Mouse (Mus musculus) ovary, postnatal 14 days (tissue): ENCODE measurements around the gene Mroh8.
"Not testable (repeated sequence)": the region's sequence is repeated elsewhere in the genome, so short reads cannot be mapped to it uniquely, and the experiment has no call there.

Experiments used
- DNase-seq: peaks from one replicate; pipeline ENCODE4 v3.0.0; 2022; ENCODE audit warnings: low spot score

Gene Mroh8

DNA sequence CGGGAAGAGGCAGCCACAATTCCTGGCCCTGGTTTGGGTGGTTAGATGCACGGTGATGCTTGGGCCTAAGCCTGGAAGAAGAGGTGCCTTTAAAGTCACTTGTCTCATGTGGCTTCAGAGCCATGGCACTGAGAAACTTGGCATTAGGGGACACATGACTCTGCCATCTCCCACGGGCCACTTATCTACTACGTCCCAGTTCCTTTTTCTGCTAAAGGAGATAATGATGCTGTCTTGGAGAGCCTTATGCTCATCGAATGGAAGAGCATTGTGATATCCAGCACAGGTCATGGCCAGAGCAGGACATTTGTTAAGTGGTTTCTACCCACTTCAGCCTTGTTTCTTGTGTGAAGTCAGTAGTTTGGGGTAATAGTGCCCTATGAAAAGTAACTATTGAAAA lies 9.6 kb upstream of the Mroh8 start:
- no peak for DNase-seq

DNA sequence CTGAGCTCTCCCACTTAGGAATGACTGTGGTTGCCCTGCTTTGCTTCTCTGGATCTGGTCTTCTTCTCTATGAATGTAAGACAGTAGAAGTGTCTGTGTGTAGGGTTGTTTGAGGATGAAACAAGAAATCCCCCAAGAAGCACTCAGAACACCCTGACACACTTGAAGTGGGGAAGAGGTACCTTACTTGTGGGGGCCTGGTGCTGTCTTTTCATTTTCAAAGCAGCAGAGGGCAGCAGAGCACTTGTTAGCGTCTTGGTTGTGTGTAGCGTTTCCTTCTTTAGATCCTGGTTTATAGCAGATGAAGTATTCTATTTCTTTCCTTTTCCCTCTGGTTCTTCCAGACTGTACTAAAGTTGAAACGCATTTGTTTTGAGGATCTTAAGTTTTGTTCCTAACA lies 8.2 kb upstream of the Mroh8 start:
- DNase-seq, result no peak

DNA sequence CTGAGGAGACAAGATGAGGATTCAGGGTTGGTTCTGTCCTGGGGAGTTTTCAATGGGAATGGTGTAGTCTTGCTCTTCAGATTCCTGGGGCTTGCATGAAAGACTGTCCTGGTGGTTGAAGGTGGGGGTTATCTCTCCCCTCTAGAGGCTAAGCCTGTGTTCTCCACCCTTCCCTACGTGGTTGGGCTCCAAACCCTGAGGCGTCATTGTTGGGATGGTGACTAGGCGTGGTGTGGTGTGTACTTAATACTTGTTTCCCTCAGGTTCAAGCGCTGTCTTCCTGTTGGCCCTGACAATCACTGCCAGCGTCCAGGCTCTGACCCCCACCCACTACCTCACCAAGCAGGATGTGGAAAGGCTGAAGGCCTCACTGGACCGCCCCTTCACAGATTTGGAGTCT lies 4.0 kb upstream of the Mroh8 start:
- DNase-seq, result no peak

DNA sequence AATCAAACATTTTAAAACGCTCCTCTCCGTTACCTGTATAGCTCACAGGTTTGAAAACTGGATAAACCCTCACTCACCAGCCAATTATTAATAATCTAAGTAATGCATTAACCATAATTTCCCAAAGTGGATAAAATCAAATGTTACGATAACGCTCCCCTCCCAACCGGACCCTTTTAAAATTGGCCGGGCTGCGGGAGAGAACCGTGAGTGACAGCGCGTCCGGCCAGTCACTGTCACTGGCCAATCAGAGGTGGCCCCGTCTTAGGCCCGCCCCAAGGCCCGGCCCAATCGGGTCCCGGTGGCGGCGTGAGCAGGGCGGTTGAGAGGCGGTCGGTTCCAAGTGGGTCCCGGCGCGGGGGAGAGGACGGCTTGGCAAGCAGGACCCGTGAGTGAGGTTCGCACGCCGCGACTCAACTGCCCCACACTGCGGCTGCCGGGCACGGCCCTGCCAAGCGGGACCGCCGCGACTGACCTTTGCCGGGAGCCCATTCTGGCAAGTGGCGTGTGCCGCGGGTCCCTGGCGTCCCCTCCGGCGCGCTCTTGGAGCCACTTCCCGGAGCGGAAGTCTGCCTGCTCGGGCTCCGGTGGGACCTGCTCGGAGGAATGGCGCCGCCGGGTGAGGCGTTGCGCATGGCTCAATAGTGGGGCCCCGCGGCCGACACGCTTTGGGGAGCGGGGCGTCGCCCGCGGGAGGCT lies 483 bp downstream of the Mroh8 start, which contains the start of gene Rpn2:
Gene Rpn2 (plus strand): TSS at position 301 of the 699 bp plus-strand sequence.
- peak; percentile 92 for DNase-seq

DNA sequence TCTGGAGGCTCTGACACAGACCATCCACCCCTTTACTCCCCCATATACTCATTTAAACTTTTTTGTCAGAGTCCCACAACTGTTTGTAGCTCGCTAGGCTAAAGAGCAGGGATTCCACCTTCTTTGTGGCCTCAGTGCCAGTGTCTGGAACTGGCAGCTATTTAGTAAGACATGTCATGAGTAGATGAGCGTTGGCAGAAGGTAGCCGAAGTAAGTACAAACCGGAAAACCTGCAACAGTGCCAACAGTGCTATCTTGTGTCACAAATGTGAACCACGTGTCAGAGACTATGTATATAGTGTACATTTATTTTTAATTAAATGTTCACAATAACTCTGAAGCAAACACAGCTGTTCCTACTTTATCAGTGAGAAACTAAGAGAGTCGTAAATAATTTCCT lies 15.5 kb downstream of the Mroh8 start:
- DNase-seq, result no peak

DNA sequence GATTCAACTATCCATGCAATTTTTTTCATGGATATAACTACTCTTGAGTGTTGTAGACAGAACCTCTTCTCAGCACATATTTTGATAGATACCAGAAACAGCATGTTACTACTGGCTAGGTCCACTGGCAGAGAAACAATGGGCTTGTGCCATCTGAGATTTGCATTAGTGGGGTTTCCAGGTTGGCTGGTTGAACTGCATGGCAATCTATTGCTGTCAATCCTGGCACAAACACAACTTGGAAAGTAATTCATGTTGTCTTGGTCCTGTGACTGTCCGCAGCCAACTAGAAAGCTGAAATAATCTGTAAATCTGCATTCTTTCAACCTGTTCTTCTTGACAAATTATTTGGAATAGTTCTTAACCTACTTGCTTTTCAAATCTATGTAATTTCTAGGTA lies 16.2 kb downstream of the Mroh8 start:
- DNase-seq, result no peak

DNA sequence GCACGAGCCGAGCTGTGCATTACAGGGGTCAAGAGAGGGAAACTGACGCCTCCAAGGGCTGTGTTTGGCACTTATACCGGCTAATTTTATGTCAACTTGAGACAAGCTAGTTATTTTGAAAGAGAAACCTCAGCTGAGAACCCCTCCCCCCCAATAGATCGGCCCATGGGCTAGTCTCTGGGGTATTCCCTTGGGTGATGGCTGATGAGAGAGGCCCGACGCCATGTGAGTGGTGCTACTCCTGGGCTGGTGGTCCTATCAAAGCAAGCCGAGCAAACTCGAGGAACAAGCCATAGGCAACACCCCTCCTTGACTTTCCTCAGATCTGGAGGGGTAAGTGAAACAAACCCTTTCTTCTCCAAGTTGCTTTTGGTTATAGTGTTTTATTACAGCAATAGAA lies 16.8 kb downstream of the Mroh8 start:
- DNase-seq, result no peak

DNA sequence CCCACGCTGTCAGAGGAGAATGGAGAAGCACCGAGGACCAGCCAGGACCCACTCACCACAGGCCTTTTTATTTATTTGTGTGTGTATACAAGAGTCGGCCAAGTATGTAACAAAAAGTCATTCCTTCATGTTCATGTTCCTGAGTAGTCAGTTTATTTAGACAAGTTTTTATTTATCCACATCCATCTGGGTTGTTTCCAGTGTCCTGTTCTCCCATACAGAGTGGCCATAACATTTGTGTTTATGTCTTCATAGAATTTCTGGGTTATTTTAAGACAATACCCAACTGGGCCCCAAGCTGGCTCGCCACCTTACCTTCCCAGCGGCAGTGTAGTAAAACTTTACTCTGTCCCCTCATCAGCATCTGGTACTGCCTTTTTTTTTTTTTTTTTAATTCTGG lies 17.4 kb downstream of the Mroh8 start:
- no peak for DNase-seq

DNA sequence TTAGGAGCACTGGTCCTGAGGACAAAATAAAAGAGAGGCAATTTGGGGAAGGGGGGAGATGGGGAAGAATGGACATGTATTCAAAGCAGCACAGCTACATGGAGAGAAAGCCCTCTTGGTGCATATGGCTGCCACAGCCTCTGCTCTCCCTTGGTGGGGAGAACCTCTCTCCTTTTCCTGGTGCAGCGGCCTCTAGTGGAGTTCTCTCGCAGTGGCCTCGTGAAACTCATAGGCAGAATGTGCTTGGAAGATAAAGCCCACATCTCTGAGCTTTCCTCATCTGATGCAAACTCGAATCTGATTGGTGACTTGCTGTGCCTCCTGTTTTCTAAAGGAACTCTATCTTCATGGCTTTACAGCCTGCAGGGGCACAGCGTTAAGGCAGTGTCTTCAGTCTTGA lies 19.6 kb downstream of the Mroh8 start:
- peak; percentile 46 for DNase-seq

DNA sequence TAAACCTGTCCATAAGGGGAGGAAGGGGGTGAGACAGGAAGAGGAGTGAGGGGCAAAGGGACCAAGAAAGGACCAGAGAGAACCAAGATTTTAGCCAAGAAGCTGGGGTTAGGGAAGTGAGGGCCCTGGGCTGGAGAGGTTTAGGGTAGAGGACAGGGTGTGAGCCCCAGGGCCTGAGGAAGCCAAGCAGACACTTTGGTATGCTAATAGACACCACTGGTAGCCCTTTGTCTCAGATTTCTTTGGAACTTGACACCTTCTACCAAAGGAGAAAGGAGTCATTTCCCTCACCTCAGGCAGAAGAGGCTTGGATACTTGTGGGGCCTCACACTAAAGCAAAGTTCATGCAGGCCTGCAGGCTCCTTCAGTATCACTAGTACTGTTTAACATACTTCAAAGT lies 31.2 kb downstream of the Mroh8 start:
- no peak for DNase-seq

DNA sequence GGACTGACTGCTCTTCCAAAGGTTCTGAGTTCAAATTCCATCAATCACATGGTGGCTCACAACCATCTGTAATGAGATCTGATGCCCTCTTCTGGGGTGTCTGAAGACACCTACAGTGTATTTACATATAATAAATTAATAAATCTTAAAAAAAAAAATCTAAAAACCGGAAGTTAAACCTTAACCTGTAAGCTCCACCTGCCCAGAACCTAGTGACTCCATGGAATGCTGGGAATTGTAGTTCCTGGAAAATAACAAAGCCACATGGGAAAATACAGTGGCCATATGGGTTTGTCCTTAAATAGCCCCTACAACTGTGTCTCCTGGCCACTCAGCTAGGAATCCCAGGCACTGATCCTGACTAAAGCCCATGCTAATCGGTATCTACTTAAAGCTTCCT lies 33.7 kb downstream of the Mroh8 start:
- no peak for DNase-seq

DNA sequence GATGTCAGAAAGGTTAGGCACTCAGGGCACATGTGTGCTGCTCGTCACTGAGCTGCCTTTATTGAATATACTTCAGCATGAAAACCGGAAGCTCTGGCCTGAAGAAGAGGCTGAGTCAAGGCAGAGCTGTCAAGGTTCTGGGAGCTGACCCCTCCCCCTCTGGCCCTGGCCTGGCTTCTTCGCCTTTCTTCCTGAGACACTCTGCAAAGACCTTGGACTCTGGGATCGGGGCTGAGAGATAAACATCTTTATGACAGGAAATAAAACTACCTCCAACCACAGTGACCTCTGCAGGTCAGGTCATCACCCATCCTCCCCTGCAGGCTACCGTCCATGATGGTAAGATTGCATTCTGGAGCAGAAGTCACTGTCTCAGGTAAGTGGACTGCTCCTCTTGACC lies 34.3 kb downstream of the Mroh8 start:
- DNase-seq, result no peak

DNA sequence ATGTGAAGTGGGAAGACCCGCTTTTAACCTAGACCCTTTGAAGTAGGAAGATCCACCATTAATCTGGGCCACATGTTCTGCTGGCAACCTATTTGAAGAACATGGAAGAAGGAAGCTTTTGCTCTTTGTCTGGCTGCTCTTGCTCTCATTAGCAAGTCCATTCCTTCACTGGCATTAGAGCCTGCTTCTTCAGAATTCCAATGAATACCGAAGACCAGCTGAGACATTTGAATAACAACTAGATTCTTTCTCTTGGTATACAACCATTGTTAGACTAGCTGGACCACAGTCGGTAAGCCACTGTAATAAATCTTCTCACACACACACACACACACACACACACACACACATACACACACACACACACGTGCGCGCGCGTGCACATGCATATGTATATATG lies 43.4 kb downstream of the Mroh8 start:
- DNase-seq, result no peak

DNA sequence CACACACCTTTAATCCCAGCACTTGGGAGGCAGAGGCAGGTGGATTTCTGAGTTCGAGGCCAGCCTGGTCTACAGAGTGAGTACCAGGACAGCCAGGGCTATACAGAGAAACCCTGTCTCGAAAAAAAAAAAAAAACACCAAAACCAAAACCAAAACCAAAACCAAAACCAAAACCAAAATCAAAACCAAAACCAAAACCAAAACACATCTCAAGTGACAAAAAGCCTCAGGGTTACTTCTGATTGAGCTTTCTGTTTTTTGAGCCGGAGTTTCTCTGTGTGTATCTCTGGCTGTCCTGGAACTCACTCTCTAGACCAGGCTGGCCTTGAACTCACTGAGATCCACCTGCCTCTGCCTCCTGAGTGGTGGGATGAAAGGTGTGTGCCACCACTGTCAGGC lies 57.4 kb downstream of the Mroh8 start:
- not testable (repeated sequence) for DNase-seq

DNA sequence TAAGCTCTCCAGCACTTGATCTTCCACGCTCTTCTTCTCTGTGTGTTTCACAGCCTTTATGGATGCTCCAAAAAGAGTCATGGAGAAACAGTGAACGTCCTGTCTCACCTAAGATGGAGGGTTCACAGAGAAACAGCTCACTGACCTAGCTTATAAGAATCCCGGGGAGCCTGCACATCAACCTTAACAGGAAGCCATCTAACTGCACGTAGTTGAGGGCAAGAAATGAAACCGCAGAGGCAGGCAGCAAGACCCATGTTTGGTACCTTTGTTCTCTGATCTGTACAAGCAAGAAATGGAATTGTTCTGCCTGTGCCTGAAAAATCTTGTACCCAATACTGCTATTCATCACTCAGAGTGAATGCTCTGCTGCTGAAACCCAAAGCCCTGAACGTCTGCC lies 59.2 kb downstream of the Mroh8 start:
- no peak for DNase-seq

DNA sequence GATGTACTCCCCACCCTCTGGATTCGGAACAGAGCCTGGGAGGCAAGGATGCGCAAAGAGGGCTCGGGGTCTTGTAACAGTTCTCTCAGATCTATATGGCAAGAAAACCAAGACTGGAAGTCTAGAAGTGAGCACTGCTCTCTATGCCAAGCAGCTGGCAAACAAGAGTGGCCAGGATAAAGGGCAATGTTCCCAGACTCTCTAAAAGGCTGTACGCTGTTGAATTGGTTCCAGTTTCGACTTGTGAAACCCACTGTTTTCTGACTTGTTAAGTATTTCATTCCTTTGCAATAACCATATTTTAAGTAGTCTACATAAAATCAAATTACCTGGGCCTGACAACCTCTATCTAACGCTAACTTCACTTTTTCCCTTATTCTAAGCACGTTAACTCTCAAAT lies 67.6 kb downstream of the Mroh8 start:
- DNase-seq, result no peak

DNA sequence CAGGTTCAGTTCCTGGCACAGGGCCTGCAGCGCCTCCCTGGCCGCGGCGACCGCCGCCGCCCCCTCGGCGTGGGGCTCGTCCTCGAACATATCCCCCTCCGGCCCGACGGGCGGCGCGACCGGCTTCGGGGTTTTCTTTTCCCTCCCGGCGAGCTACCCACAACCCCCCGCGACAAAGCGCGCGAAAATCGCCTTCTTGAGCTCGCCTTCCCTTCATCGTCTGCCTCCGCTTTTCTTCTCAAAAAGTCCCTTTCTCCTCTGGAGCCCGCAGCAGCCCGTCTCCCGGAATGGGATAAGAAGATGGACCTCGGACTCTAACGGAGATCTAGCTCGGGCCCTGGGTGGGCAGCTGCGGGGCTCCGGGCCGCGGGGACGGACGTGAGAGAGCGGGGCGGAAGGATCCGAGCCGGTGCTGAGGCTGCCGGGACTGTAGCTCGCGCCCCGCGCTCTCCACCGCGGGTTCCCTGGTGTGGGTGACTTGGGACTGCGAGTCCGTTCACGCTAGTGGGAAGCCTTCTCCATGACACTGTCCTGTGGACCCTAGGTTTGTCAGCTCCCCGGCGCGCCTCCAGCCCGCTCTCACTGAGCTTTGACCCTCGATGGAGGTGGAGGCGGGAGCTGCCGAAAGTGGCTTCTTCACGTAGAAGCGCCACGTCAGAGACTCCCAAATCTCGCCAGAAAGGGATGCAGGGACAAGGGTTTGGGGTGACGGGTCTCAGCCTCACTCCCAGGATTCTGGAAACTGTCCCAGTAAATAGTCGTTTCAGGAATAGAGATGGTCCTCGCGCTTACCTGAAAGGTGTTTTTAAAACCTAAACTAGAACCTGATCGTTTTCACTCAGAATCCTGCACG lies 74.8 kb downstream of the Mroh8 start, which contains the start of gene Rbl1:
Gene Rbl1 (minus strand): TSS at position 169 of the 853 bp plus-strand sequence.
- peak; percentile 83 for DNase-seq

DNA sequence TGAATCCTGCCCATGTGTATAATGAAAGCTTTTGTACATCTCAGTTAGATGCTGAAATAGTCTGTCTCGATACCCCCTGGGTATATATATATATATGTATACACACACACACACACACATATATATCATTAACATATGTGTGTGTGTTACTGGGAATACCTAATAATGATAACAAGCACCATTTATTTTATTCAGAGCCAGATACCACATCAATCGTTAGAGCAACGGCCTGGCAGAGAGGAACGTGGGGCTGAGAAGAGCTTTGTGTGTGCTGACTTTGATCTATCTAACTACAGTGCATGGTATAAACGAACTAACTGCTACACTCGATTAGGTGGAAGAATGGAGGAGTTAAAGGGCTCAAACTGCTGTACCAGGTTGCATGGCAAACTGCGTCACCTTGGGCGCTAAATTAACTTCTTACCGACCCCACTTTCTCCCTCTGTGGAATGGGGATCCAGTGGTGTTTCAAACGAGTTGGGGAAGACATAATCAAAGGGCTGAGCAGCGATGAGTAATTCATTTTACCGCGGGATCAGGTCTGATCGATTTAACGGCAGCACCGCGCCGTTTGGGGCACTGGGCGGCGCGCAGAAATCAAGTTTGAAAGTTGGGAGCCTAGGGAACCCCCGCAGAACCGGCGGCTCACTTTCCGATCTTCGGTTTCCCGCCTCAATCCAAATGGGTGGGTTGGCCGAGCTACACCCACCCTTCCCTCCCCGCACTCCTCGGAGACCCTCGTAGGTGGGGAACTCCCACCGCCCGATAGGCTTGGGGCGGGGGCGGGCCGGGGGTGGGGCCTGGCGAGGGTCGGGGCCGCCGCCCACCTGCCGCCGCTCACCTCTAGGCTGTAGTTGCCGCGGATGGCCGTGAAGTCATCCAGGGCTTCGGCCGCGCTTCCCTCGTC lies 75.6 kb downstream of the Mroh8 start:
- peak; percentile 6 for DNase-seq

DNA sequence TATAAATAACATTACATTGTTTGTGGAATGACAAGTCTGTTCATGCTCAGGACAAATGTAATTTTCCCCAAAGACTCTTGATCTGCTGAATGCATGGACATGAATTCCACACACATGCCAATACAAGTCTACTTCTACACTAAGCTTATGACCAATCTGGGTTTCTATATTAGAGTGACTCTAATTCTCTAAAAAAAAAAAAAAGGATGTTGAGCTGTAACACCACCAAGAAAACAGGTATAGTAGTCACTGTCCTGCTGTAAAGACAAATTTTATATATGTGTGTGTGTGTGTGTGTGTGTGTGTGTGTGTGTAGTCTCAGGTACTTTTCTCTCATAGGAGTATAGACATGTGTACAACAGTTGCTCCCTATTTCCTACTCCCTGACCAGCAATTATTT lies 76.3 kb downstream of the Mroh8 start:
- no peak for DNase-seq

DNA sequence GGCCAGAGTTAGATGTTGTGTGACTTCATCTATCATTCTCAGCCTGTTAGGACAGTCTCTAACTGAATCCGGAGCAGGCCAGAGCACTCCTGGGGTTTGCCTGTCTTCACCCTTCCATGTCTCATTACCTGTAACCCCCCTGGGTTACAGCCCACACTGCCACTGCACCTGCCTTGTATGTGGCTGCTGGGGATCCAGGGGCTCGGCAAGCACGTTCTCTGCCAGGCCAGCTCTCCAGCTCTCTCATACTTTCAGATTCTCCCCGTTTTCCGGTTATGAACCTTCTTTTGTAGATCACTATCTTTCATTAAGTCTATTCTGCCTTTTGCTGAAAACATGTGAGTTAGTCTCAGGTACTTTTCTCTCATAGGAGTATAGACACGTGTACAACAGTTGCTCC lies 77.0 kb downstream of the Mroh8 start:
- DNase-seq, result no peak

DNA sequence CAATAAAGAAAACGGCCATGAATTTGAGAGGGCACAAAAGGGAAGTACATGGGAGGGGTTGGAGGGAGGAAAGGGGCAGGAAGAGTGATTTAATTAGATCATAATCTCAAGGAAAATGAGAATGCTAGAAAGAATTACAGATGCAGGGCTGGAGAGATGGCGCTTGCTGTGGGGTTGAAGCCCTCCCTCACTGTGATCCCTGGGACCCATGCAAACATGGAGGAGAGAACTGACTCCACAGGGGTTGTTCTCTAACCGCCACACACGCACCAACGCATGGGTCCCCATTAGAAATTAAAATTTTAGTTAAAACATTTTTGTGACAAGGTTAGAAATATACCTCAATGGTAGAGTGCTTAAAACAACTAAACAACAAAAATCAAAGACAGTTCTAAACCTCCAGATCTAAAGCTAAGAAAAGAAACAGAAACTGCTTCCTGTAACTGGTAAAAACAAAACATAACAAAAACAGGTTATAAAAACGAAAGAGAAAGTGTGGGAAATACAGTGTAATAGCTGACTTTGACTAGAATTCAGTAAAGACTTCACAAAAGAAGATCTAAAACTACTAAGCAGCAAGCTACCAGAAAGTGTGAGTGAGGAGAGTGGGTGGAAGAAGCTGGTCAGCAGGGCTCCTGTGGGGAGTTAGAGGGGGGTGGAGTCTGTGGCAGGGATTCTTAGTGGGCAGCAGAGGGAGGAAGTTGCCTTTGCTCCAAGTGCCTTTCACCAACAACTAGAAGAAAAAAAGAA lies 78.1 kb downstream of the Mroh8 start:
- DNase-seq, result no peak

DNA sequence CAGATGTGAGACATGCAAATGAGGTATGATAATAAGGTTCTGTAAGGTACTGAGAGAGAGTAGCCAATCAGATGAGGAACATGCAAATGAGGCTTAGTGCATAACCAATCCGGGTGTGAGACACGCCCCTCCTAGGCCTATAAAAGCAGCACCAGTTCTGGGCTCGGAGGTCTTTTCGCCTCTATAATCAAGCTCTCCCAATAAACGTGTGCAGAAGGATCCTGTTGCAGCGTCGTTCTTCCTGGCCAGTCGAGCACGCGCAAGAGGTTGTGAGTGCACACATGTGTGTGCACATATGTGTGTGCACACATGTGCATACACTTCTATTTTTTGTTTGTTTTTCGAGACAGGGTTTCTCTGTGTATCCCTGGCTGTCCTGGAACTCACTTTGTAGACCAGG lies 80.9 kb downstream of the Mroh8 start:
- DNase-seq, result not testable (repeated sequence)
